In the genomic region with DNA sequence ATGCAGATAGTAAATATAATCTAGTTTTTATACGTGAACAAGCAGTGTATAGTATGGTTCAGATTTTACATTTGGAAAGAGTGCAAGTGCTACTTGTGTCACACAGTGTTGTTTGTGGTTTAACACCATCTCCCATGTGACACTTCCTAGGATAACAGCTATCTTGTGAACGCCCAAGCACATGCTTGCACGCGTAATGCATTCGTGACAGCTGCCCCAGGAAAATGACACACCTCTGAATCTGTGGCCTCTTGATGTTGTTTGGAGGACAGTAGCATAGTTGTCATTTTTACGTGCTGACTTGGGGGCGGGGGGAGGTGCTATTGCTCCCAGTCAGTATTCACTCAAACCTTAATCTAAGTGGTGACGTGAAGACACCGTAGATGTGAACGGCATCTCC, we compare ENCODE assay signal across 24 mouse cellular contexts.
"Had no signal": no experiment of that assay in that cellular context is flagged by ENCODE, and none has a peak within 500 bp of the region (broad histone marks: within the 10 kb centered on the region; RNA-seq: fewer than 3 reads in every experiment).

No protein-coding gene starts in this region.

- DNase-seq: gastrocnemius, postnatal 14 days; gastrocnemius, postnatal 36 days; heart, adult 18-20 months; heart, postnatal 14 days; heart, postnatal 36 days; kidney, adult 18-20 months; kidney, adult 8-10 months; kidney, postnatal 10 days; kidney, postnatal 25 days; kidney, postnatal 4 days; liver had no signal

- H3K9ac ChIP-seq: heart, embryonic 13.5 days; heart, embryonic 15.5 days; hindbrain, embryonic 13.5 days; hindbrain, embryonic 15.5 days; limb, embryonic 12.5 days; liver, embryonic 12.5 days; liver, embryonic 14.5 days had no signal

- H3K27ac ChIP-seq: heart, embryonic 13.5 days; heart, embryonic 15.5 days; hindbrain, postnatal 0 days; layer of hippocampus, adult 2 months; left cerebral cortex, adult 2 months; limb, embryonic 10.5 days; limb, embryonic 12.5 days; liver, embryonic 12.5 days; liver, embryonic 14.5 days had no signal

- H3K9me3 ChIP-seq: heart, embryonic 13.5 days; heart, embryonic 15.5 days; hindbrain, embryonic 13.5 days; hindbrain, embryonic 15.5 days; limb, embryonic 10.5 days; limb, embryonic 12.5 days; liver, embryonic 12.5 days had no signal

- ATAC-seq: hindbrain, postnatal 0 days; intestine, postnatal 0 days; liver, embryonic 12.5 days had no signal

- H3K4me3 ChIP-seq: heart, embryonic 13.5 days; heart, embryonic 15.5 days; hindbrain, embryonic 13.5 days; hindbrain, embryonic 15.5 days; layer of hippocampus, adult 2 months; left cerebral cortex, adult 2 months; limb, embryonic 10.5 days; limb, embryonic 12.5 days; liver, embryonic 12.5 days had no signal

- H3K4me2 ChIP-seq: heart, embryonic 11.5 days; heart, embryonic 13.5 days; heart, embryonic 15.5 days; hindbrain, embryonic 13.5 days; hindbrain, embryonic 15.5 days; limb, embryonic 12.5 days; liver, embryonic 12.5 days had no signal

- H3K36me3 ChIP-seq: heart, embryonic 13.5 days; heart, embryonic 15.5 days; hindbrain, embryonic 13.5 days; hindbrain, embryonic 15.5 days; limb, embryonic 10.5 days; limb, embryonic 12.5 days; liver, embryonic 12.5 days had no signal

- H3K27me3 ChIP-seq: heart, embryonic 13.5 days; heart, embryonic 15.5 days; hindbrain, embryonic 13.5 days; hindbrain, embryonic 15.5 days; limb, embryonic 12.5 days; liver, embryonic 12.5 days had no signal
